Mouse (Mus musculus) layer of hippocampus, adult 9-11 months (tissue): Measurements from ENCODE around the gene Tead3.
A peak's percentile ranks its signal among the peaks of the same experiment; 100 is the strongest.

Source experiments
- DNase-seq: peaks from one replicate; pipeline ENCODE4 v3.0.0; 2022

The Tead3 gene

DNA sequence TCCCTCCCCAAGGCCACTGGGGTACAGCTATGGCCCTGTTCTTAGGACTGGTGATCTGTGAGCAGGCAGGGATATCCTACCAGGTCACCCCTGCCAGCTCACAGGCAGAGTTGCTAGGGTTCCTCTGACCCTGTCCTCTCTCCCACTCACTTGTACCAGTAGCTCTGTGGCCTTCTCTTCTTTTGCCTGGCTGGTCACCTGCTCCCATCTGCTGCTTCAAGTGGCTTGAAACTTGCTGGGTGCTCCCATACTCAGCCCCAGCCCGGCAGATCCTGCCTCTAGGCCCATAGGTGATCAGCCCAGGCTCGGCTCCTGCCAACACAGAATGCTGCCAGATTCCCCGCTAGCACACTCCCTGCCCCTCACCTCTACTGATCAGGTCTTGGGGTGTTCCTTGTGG is 49.8 kb downstream of the Tead3 start:
- no peak for DNase-seq

DNA sequence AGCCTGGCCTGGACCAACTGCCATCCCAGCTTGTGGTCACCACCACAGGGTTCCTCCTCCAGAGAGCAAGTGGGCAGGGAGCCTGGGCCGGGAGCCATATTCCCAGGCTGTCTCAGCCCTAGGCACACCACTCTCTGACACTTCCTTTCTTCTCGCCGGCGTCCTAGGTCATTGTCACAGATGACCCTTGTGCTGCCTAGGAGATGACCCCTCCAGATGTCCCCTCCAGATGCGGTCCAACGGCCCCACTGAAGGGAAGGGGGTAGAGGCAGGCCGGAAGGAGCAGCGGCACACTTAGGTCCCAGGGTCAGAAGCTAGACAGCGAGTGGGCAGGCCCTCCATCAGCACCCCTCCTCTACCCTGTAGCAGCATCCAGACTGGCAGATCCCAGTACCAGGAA is 50.3 kb downstream of the Tead3 start:
- no peak for DNase-seq

DNA sequence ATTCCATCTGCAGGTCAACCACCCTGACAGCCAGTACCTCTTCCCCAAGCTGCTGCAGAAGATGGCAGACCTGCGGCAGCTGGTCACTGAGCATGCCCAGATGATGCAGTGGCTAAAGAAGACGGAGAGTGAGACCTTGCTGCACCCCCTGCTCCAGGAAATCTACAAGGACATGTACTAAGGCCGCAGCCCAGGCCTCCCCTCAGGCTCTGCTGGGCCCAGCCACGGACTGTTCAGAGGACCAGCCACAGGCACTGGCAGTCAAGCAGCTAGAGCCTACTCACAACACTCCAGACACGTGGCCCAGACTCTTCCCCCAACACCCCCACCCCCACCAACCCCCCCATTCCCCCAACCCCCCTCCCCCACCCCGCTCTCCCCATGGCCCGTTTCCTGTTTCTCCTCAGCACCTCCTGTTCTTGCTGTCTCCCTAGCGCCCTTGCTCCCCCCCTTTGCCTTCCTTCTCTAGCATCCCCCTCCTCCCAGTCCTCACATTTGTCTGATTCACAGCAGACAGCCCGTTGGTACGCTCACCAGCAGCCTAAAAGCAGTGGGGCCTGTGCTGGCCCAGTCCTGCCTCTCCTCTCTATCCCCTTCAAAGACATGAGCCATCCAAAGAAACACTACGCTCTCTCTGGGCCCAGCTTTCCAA is 50.8 kb downstream of the Tead3 start:
- DNase-seq, result no peak

DNA sequence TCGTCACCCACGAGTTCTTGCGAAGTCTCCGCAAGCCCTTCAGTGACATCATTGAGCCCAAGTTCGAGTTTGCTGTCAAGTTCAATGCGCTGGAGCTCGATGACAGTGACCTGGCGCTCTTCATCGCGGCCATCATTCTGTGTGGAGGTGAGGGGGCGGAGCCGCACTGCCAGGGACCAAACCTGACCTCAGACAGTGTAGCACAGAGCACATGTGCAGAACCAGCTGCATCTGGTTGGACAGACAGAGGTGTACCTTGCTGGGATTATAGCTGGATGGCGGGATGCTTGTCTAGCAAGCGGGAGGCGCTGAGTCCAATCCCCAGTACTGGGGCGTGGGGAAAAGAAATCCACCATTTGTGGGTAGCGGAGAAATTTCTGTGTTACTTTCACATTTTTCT is 51.7 kb downstream of the Tead3 start:
- no peak for DNase-seq

DNA sequence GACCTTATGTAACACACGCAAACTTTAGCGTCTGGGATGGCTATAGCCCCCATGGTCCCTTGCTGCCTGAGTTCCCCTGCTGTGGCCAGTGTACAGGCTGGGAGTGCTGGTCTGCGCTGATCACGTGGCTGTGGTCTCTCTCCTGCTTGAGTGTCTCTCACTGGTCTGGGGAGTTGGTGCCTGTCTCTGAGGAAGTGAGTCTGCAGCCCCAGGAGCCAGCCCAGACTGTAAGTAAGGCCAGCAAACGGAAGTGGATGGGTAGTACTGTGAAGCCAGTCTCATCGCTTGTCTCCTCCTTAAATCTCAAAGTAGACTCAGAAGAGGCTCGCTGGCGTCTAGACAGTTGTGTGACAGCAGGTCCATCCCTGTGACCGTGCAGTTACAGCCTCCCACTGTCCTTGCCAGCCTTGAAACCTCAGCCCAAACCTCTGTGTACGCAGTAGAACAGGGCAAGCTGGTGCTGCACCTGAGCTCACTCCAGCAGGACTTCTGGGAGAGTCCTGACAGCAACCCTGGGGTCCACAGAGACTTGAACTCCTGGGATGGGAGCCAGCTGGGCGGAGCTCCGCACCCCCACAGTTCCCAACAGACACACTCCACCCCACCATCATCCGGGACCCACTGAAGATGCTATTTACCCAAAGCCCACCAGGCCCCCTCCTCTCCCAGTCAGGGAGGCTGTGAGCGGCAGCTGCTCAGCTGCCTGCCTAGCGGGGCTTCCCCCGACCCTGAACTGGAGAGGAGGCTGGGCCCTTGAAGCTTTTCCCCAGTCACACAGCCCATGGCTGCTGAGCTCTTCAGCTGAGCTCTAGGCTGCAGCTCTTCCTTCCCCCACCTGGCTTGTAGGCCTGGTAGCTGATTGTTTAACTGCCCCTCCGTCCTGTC is 55.9 kb downstream of the Tead3 start:
- DNase-seq, result peak; percentile 90

DNA sequence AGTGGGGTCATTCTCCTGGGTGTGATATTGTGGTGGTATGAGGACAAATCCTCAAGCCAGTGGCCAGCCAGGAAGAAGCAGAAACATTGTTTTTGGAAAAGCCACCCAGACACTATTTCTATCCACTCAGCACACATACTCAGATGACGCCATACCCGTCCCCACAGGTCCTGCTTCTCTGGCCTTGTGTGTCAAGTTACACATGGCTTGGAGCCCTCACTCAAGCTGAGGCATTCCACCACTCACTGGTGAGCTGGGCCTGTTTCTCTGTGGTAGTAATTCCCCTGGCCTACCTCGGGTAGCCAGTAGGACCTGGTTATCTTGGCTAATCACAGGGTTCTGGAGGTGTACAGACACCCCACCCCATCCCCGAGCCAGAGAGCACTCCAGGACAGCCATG is 56.9 kb downstream of the Tead3 start:
- DNase-seq, result no peak

DNA sequence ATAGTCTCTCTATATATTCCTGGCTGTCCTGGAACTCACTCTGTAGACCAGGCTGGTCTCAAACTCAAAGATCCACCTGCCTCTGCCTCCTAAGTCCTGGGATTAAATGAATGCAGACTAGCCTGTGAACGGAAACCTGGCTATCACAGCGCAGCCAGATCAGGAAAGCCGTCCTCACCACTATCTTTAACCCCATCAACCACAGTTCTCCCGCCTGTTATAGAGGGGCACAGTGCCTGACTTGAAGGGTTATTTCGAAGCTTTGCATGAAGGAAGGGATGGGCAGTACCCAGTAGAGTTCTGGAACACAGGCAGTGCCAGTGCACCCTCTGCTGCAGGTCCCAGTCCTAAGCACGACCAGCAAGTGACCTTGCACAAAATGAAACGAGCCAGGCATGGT is 59.3 kb downstream of the Tead3 start:
- no peak for DNase-seq

DNA sequence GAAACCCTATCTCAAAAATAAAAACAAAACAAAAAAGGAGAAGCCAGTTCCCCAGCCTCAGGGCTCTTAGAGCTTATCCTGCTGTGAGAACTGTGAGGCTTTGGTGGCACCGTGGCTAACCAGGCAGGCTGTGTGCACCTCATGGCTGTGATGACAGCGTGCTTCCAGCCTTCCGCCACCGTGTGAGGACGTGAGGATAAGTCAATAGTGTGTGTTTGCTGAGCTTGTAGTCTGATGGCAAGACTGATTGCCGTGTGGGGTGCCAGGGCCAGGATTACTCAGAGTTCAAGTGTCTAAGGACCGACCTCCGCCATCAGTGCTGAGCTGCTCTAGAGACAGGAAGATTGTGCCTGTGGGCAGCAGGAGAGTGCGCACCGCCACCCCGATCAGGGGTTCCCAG is 59.9 kb downstream of the Tead3 start:
- DNase-seq, result no peak

DNA sequence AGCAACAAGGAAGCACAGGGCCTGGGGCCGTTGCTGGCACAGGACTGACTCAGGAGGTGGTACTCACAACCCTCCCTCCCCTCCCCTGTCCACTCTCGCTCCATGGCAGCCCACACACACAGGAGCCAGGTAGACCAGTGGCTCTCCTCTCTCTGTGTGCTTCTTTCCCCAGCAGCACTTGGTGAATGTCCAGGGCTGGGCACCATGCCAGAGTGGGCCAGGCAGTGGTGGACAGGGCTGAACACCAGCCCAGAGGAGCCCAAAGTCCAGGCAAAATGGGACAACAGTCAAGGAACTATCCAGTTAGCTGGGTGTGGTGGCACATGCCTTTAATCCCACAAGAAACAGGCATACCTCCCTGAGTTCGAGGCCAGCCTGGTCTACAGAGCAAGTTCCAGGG is 60.4 kb downstream of the Tead3 start:
- no peak for DNase-seq

DNA sequence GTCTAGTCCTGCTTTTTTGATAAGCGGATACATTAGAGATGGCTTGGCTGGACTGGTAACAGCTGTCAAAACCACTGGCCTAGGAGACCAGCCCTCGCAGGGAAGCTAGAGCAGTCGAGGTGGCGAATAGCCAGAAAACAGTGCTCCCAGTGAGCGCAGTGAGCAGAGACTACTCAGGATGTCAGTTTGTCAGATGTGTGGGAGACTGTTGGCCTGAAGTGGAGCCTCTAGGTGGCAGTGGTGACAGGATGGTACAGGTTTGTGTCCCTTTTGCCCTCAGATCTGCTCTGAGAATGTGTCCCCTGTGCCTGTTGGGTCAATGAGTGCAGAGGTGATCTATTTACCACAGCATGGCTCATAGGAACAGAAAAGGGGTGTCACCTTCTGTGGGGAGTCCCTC is 62.6 kb downstream of the Tead3 start:
- DNase-seq, result no peak

DNA sequence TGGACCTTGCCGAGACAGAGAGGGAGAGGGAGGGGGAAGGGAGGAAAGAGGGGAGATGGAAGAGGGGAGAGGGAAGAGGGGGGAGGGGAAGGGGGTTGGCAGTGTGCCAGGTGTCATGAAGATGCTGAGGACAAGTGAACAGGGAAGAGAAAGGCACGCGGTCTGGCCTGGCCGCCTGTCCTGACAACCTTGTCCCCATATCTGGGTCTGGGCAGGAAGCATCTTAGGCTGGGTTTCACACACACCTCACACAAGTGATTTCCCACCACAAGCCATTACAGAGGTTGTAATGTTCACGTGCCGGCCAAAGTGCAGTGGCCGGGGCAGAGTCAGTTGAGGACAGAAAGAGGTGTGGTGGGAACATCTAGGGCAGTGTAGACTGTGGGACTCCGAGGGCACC is 63.0 kb downstream of the Tead3 start:
- no peak for DNase-seq

DNA sequence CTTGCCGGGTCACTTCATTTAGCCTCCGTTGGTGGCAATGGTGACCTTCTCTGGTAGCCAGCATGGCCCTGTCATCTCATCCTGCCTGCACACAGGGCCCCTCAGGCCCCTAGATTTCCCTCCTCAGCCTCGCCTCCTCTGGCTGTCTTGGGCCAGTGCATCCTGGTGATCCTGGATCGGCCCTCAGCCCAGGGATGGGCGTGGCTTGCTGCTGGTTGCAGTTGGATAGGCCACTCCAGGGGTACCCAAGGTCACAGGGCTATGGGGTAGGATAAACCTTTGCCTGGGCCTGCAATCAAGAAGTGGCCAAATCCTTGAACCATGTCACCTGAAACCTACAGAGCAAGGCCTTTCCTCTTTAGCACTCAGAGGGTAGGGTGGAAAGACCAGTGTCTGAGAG is 63.7 kb downstream of the Tead3 start:
- DNase-seq, result no peak

DNA sequence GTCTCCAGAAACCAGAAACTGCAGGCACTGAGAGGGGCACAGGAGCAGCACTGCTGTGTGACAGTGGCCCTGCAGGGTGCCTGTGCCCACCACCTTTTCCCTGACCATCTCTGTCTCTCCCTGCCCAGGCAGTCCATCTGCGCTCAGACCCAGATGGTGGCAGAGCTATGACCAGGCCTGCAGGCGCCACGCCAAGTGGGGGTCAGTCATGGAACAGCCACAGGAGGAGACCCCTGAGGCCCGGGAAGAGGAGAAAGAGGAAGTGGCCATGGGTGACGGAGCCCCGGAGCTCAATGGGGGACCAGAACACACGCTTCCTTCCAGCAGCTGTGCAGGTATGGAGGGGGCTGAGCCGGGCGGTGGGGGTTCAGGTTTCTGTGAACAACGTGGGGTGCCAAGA is 64.5 kb downstream of the Tead3 start:
- DNase-seq, result no peak

DNA sequence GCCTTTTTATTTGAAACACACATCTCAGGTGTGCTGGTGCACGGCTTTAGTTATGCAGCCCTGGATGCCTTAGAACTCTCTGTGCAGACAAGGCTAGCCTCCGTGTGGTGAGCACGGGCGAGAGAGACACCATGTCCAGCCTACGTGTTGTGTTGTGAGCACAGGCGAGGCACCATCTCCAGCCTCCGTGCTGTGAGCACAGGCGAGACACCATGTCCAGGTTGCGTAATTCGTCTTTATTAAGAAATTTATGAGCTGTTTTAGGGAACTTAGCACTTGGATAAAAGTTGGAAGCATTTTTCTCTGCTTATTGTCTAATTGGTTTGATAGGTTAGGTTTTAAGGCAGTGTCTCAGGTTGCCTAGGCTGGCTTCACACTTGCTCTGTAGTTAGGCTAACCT is 67.4 kb downstream of the Tead3 start:
- DNase-seq, result no peak

DNA sequence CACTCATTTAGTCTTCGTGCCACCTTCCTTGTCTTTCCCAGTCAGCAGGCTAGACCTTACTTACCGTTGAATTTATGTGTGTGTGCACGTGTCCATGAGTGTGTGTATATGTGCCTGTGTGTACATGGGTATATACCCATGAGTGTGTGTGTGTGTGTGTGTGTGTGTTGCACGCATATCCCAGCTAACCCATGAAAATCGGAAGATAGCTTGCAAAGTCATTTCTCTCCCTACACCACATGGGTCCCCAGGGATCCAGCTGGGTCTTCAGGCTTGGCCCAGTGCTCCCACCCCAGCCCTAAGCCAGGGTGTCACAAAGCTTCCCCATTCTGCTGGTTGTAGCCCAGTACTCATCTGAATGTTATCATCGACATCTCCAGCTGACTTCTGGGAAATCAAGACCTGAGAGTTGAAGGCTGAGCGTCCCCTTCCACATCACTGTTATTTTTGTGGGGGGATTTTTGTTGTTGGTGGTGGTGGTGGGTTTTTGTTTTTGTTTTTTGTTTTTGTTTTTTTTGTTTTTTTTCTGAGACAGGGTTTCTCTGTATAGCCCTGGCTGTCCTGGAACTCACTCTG is 68.7 kb downstream of the Tead3 start:
- no peak for DNase-seq
